Mouse (Mus musculus) cerebellum, adult 18-20 months (tissue): ENCODE results near the gene Vps13a.

Experiments
- DNase-seq, 2 experiments: peaks; one replicate each; pipeline ENCODE4 v3.0.0; 2021

Vps13a gene

GRCm38 (mm10) chr19:16576790-16577189 is 203.9 kb downstream of the Vps13a start:
- no peak for DNase-seq
